Mouse (Mus musculus) hindbrain, embryonic 15.5 days (tissue): ENCODE measurements around the gene Camk1d. TPM values are rescaled to one million over a fixed set of nuclear protein-coding genes. Genes with fewer than 3 reads are reported as not detected.

Source experiments
- ATAC-seq: fragments of 200-750 bp; cut with Nextera tagmentation; 2 replicates; pipeline ENCODE4 v1.8.0; 2017; ENCODE audit warnings: low read depth, moderate number of reproducible peaks, moderate TSS enrichment; ENCODE audit not compliant: low FRiP score
- H3K27ac ChIP-seq: fragments of 300-500 bp; sonication (generic); replicated peaks from 2 replicates; pipeline ENCODE4 v1.5.1; 2015; ENCODE audit warnings: mild to moderate bottlenecking, inconsistent platforms
- H3K27me3 ChIP-seq: fragments of 300-500 bp; sonication (generic); 2 replicates; pipeline ENCODE4 v1.6.1; 2015; ENCODE audit warnings: control low read depth, inconsistent platforms
- H3K36me3 ChIP-seq: fragments of 300-500 bp; sonication (generic); 2 replicates; pipeline ENCODE4 v1.6.1; 2015; ENCODE audit warnings: control low read depth, inconsistent platforms
- H3K4me1 ChIP-seq: fragments of 300-500 bp; sonication (generic); replicated peaks from 2 replicates; pipeline ENCODE4 v1.6.1; 2015; ENCODE audit warnings: control low read depth, inconsistent platforms
- H3K4me2 ChIP-seq: fragments of 300-500 bp; sonication (generic); 2 replicates; pipeline ENCODE4 v1.6.1; 2015; ENCODE audit warnings: moderate library complexity, mild to moderate bottlenecking, inconsistent platforms
- H3K4me3 ChIP-seq: fragments of 300-500 bp; sonication (generic); 2 replicates; pipeline ENCODE4 v1.5.1; 2015; ENCODE audit warnings: mild to moderate bottlenecking, inconsistent platforms
- H3K9ac ChIP-seq: fragments of 300-500 bp; sonication (generic); 2 replicates; pipeline ENCODE4 v1.6.1; 2015; ENCODE audit warnings: inconsistent platforms
- H3K9me3 ChIP-seq: fragments of 300-500 bp; sonication (generic); 2 replicates; pipeline ENCODE4 v1.6.1; 2016; ENCODE audit warnings: control low read depth, inconsistent platforms
- WGBS: fragments of 180-500 bp; shearing (Covaris S2); methylation state at CpG from one replicate; pipeline ENCODE4 v1.1.7; 2015; 5-methylcytosine and 5-hydroxymethylcytosine counted together
- polyA plus RNA-seq: library from polyadenylated mRNA; unstranded; fragments of >200 nt; fragmentation: Nextera tagmentation; extraction: Ambion mirVana; gene quantifications from 2 replicates; pipeline ENCODE4 v1.2.1, GENCODE M21; 2015

Gene Camk1d
- 6.5 and 7.4 TPM in 2 replicates for polyA plus RNA-seq

DNA sequence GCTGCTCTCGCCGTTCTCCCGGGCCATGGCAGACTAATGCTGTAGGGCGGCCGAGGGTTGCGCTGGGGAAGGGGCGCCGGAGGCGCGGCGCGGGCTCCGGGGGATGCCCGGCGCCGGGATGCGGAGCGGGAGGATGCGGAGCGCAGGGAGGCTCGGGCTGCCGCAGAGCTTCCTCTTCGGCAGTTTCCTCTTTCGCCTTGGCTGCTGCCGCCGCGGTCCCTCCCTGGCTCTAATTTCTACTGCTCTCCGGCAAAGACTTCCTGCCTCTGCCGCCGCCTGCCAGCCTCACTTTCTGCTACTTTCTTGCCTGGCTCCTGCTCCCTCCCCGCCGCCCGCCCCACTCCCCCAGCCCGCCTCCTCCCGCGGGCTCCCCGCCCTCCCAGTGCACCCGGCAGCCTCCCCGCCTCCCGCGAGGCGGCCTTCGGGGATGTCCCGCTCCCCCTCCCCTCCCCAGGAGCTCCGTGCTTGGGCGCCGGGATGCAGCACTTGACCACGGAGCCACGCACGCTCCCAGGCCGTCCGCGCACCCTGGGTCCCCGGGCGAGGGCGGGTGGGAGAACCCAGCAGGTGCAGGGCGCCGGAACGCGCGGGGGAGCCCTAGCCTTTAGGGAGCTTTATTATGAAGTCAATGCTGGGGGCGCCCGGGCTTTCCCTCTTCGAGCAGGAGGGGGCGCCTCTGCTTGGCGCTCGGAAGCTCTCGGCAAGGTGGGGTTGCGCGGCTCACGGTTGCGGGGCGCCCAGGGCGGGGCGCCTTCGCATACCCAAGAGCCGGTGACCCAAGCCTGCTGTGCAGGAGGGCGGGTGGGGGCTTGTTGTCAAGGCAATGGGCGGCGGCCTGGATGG is at the start of gene Camk1d:
Gene Camk1d (minus strand): TSS at position 305 of the 843 bp plus-strand sequence.
- H3K27ac ChIP-seq, result peak within 1 kb of the TSS; percentile 75
- peaks cover 24% of the 10 kb centered on the region for H3K4me1 ChIP-seq
- no peaks in the 10 kb centered on the region for H3K27me3 ChIP-seq
- H3K4me2 ChIP-seq, result peak within 1 kb of the TSS; percentile 98
- peak within 1 kb of the TSS; percentile 75 for H3K4me3 ChIP-seq
- no peaks in the 10 kb centered on the region for H3K36me3 ChIP-seq
- WGBS, result under 1% methylated on average over 59 of the region's 80 CpGs
- ATAC-seq, result peak; percentile 84
- H3K9me3 ChIP-seq, result no peaks in the 10 kb centered on the region
- H3K9ac ChIP-seq, result peak within 1 kb of the TSS; percentile 66

DNA sequence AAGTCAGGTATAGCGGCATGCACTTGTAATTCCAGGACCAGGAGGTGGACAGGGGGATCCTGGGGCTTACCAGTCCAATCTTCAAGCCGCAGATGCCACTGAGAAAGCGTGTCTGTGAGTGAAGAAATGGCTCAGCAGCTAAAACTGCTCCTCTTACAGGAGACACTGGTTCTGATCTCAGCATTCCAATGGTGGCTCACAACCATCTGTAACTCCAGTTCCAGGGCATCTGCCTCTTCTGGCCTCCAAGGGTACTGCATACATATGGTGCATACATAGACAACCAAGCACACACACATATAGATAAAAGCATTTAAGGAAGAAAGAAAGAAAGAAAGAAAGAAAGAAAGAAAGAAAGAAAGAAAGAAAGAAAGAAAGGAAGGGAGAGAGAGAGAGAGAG is 47.7 kb upstream of the Camk1d start:
- ATAC-seq, result no peak
- H3K27ac ChIP-seq, result no peak overlapping the region
- no peak overlapping the region for H3K9ac ChIP-seq
- H3K4me3 ChIP-seq, result no peak overlapping the region
- H3K36me3 ChIP-seq, result no peaks in the 10 kb centered on the region
- no peaks in the 10 kb centered on the region for H3K4me1 ChIP-seq
- no peak overlapping the region for H3K4me2 ChIP-seq
- H3K9me3 ChIP-seq, result no peaks in the 10 kb centered on the region
- 94% methylated on average over 3 of the region's 3 CpGs for WGBS
- H3K27me3 ChIP-seq, result no peaks in the 10 kb centered on the region

DNA sequence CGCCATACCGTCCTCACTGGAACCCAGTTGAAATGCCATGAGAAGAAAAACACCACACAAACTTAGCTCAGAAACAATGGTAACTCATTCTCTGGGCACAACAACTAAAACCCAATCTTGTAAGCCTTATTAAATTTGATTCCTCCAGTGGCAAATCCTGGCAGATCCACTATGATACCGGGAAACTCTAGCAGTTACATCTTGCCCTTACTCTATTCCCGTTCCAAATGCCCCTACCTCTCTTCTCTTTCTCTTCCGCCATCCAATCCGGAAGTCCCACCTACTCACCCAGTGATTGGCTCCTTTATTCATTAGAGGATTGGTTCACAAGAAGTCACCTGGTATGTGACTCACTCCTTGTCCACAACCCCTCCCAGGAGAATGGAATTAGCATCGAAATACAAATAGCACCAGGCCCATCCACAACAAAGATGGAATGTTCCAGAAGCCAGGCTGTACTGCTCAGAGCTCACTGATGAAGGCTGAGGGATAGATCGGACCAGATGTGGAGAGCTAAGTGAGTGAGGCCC is 46.2 kb upstream of the Camk1d start:
- no peak overlapping the region for H3K27ac ChIP-seq
- no peak overlapping the region for H3K4me3 ChIP-seq
- H3K4me2 ChIP-seq, result no peak overlapping the region
- H3K4me1 ChIP-seq, result no peaks in the 10 kb centered on the region
- no peak for ATAC-seq
- H3K9ac ChIP-seq, result no peak overlapping the region
- no peaks in the 10 kb centered on the region for H3K27me3 ChIP-seq
- WGBS, result 90% methylated on average over 8 of the region's 8 CpGs
- no peaks in the 10 kb centered on the region for H3K36me3 ChIP-seq
- no peaks in the 10 kb centered on the region for H3K9me3 ChIP-seq

DNA sequence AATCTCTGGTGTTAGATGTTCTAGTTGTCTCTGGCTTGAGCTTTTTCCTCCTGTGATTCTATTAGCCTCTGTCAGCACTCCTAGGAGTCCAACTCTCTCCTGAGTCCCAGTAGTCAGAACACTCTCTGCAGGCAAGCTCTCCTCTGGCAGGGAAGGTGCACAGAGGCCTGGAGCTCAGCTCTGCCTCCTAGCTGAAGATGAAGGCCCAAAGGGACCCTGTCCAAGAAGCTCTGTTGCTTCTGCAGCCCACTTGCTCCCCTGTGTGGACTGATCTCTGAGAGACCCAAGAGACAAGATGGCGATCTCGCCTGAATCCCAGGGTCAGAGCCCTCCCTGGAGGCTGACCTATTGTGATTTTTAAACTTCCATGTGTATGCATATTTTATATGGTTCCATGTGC is 44.3 kb upstream of the Camk1d start:
- 100% methylated on average over 2 of the region's 2 CpGs for WGBS
- ATAC-seq, result no peak
- no peaks in the 10 kb centered on the region for H3K9me3 ChIP-seq

DNA sequence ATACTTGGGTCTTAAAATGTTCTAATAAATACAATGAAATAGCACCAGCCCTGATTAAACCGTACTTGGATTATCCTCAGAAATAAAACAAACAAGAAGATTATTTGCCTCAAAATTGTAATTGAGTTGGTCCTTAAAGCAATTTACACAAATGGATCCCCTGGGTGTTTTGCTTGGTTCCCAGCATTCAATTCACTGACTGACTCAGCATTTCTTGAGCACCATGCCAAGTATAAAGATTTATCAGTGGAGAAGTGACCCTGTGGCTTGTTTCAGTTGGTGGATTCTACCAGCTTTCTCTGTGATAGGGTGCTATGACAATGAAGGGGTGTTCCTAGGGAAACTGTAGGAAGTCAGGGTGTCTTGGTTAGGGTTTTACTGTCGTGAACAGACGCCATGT is 36.6 kb upstream of the Camk1d start:
- Histone ChIP-seq H3K27ac (no peak overlapping the region), H3K27me3 (no peaks in the 10 kb centered on the region), H3K4me1 (no peaks in the 10 kb centered on the region), H3K36me3 (no peaks in the 10 kb centered on the region), H3K9ac (no peak overlapping the region), H3K4me2 (no peak overlapping the region), H3K4me3 (no peak overlapping the region), H3K9me3 (no peaks in the 10 kb centered on the region)
- whole genome bisulfite sequencing, result 86% methylated on average over 3 of the region's 3 CpGs
- ATAC-seq, result no peak

More for the DNA sequence above, 44.3 kb upstream of the Camk1d start:
- no peaks in the 10 kb centered on the region for H3K27me3 ChIP-seq
- H3K4me1 ChIP-seq, result no peaks in the 10 kb centered on the region
- no peak overlapping the region for H3K4me3 ChIP-seq
- H3K4me2 ChIP-seq, result no peak overlapping the region
- no peak overlapping the region for H3K27ac ChIP-seq
- H3K9ac ChIP-seq, result no peak overlapping the region
- no peaks in the 10 kb centered on the region for H3K36me3 ChIP-seq

DNA sequence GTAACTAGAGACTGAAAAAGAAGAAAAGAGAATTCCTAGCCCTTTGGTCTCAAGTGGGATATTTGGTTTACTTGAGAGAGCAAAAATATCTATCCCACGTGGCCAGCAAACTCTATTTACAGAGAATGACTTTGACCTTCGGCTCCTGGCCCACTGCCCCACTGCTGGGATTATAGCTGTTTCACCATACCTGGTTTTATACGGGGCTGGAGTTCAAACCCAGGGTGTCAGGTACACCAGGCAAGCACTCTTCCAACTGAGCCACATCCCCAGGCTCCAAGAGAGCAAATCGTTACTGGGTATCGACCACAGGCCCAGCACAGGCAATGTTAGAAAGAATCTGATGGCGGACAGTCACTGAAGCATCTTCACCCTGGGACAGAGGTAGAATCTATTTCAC is 34.9 kb upstream of the Camk1d start:
- Histone ChIP-seq H3K9ac (no peak overlapping the region), H3K4me1 (no peaks in the 10 kb centered on the region), H3K36me3 (no peaks in the 10 kb centered on the region), H3K9me3 (no peaks in the 10 kb centered on the region), H3K27ac (no peak overlapping the region), H3K4me2 (no peak overlapping the region), H3K4me3 (no peak overlapping the region), H3K27me3 (no peaks in the 10 kb centered on the region)
- no peak for ATAC-seq
- WGBS, result 83% methylated on average over 6 of the region's 6 CpGs

DNA sequence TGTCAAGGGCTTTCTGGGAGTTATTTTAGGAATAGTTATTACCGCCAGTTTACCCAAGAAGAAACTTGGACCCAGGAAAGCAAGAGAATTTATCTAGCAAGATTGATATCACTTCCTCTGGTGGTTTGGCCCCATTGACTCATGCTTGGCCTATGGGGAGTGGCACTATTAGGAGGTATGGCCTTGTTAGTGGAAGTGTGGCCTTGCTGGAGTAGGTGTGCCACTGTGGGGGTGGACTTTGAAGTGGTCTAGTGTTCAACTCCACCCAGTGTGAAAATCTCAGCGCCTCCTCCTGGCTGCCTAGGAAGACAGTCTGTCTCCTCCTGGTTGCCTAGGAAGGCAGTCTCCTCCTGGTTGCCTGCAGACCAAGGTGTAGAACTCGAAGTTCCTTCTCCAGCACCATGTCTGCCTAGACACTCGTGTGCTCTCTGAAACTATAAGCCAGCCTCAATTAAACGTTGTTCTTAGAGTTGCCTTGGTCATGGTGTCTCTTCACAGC is 33.3 kb upstream of the Camk1d start:
- WGBS, result 91% methylated on average over 5 of the region's 5 CpGs
- no peaks in the 10 kb centered on the region for H3K9me3 ChIP-seq
- H3K27me3 ChIP-seq, result no peaks in the 10 kb centered on the region
- no peaks in the 10 kb centered on the region for H3K36me3 ChIP-seq
- no peak for ATAC-seq
- H3K4me1 ChIP-seq, result no peaks in the 10 kb centered on the region
- no peak overlapping the region for H3K4me2 ChIP-seq
- H3K9ac ChIP-seq, result no peak overlapping the region
- H3K4me3 ChIP-seq, result no peak overlapping the region
- no peak overlapping the region for H3K27ac ChIP-seq

DNA sequence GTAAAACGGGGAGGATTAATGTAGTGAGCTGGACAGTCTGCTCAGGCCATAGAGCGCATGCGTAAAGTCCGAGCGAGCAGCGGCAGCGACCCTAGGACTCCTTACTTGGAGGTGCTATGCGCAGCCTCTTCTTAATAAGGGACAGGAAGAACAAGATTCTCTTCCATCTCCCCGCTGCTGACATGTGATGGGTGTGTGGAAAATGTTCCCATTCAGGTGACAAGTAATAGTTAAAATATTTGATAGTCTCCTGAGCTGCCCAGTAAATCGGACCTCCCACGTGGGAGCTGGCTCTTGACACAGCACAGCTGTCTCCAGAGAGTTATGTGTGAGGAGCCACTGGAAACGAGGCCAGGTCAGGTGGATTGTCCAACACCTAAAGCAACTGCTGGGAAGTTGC is 32.2 kb upstream of the Camk1d start:
- Histone ChIP-seq H3K4me1 (no peaks in the 10 kb centered on the region), H3K9ac (no peak overlapping the region), H3K4me3 (no peak overlapping the region), H3K27me3 (no peaks in the 10 kb centered on the region), H3K9me3 (no peaks in the 10 kb centered on the region), H3K36me3 (no peaks in the 10 kb centered on the region), H3K27ac (no peak overlapping the region), H3K4me2 (no peak overlapping the region)
- WGBS, result 86% methylated on average over 12 of the region's 12 CpGs
- no peak for ATAC-seq

DNA sequence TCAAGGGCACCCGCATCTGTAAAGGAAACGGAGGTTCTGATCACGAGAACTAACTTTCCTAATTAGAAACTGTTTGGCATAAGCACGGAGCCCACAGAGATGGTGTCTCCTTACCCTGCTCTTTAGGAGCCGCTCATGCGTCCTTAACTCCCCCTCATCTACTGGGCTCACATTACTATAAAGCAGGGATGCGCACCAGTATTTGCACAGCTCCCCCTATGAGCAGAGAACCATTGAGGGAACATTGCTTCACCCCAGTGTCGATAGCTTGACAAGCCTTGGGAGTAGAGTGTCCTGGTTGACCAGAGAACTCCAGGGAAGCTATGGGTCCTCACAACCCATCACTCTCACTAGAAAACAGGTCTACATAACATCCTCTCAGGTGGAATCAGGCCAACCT is 29.6 kb upstream of the Camk1d start:
- Histone ChIP-seq H3K27ac (no peak overlapping the region), H3K4me1 (no peaks in the 10 kb centered on the region), H3K9me3 (no peaks in the 10 kb centered on the region), H3K9ac (no peak overlapping the region), H3K36me3 (no peaks in the 10 kb centered on the region), H3K4me2 (no peak overlapping the region), H3K27me3 (no peaks in the 10 kb centered on the region), H3K4me3 (no peak overlapping the region)
- WGBS, result 84% methylated on average over 8 of the region's 8 CpGs
- no peak for ATAC-seq

DNA sequence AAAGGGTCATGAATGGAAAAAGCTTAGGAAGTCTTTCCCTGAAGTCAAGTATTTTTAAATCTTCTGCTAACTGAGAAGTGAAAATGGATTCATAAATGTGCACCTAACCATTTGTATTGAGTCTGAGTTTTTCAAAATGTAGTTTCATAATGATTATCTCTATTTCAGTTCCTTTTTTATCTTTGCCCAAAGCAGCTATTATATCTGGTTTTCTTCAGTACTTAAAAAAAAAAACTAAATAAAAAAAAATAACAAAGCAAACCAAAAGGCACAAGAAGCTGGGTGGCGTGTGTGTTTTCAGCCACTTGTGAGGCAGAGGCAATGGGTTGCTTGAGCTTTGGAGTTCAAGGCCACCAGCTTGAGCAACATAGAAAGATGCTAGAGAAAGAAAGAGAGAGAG is 26.6 kb upstream of the Camk1d start:
- Histone ChIP-seq H3K27ac (no peak overlapping the region), H3K4me1 (no peaks in the 10 kb centered on the region), H3K9me3 (no peaks in the 10 kb centered on the region), H3K4me2 (no peak overlapping the region), H3K4me3 (no peak overlapping the region), H3K36me3 (no peaks in the 10 kb centered on the region), H3K9ac (no peak overlapping the region), H3K27me3 (no peaks in the 10 kb centered on the region)
- WGBS, result 90% methylated on average over 1 of the region's 1 CpGs
- ATAC-seq, result no peak

DNA sequence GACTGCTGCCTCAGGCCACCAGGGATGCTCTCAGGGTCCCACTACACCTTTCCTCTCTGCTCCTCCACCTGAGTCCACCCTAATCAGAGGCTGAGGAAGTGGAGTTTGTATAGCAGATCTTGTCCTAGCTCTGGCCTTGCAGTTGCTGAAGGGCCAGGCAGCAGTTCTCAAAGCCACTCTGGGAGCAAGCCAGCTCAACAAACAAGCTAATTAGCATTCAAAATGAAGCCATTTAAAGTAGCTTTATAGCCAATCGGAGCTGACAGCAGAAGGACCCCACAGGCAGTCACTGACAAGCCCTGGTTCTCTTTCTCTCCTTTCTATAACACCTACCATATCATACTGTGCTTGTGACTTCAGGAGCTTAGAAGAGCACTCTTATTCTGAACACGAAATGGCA is 21.6 kb upstream of the Camk1d start:
- no peak overlapping the region for H3K4me3 ChIP-seq
- no peaks in the 10 kb centered on the region for H3K9me3 ChIP-seq
- peaks cover under 1% of the 10 kb centered on the region; the same call in 1 of the 2 replicates for H3K4me1 ChIP-seq
- H3K27ac ChIP-seq, result no peak overlapping the region
- 27% methylated on average over 2 of the region's 2 CpGs for WGBS
- H3K36me3 ChIP-seq, result no peaks in the 10 kb centered on the region
- H3K27me3 ChIP-seq, result no peaks in the 10 kb centered on the region
- H3K9ac ChIP-seq, result no peak overlapping the region
- no peak for ATAC-seq
- H3K4me2 ChIP-seq, result no peak overlapping the region

DNA sequence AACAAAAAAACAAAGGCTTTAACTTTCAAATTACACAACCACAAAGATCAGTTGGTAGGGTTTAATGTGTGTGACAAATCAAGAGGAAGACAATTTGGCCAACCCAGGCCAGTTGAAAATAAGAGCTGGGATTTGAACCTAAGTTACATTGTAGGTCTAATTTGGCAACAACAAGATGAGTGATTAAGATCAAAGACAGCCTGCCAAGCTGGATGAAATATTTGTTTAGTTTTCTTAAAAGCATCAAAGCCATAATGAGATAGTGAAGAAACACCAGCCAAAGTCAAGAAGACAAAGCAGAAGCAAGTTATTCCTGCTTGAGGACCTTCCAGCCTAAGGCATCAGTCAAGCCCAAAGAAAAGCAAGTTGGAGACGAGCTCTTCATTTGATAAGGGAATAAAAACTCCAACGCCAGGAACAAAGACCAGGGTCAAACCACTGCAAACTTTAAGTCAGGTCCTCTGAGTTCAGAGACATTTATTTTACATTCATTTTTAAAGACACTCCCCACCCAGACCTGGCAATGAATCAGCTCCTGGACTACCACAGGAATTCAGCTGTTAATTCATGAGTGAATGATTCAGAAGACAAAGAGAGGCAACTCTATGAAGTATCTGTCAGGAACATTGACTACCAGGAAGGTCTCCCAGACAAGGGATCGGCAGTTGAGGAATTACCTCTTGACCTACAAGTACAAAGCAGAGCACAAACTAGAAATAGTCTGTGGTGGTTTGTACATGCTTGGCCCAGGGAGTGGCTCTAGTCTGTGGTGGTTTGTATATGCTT is 19.2 kb upstream of the Camk1d start:
- Histone ChIP-seq H3K27me3 (no peaks in the 10 kb centered on the region), H3K36me3 (no peaks in the 10 kb centered on the region), H3K9me3 (no peaks in the 10 kb centered on the region), H3K4me1 (peaks cover 12% of the 10 kb centered on the region), H3K4me2 (no peak overlapping the region), H3K4me3 (no peak overlapping the region), H3K27ac (no peak overlapping the region), H3K9ac (no peak overlapping the region)
- no peak for ATAC-seq
- WGBS, result 68% methylated on average over 3 of the region's 3 CpGs
